Mouse (Mus musculus): ENCODE results near the gene Nomo1.

The Nomo1 gene

DNA sequence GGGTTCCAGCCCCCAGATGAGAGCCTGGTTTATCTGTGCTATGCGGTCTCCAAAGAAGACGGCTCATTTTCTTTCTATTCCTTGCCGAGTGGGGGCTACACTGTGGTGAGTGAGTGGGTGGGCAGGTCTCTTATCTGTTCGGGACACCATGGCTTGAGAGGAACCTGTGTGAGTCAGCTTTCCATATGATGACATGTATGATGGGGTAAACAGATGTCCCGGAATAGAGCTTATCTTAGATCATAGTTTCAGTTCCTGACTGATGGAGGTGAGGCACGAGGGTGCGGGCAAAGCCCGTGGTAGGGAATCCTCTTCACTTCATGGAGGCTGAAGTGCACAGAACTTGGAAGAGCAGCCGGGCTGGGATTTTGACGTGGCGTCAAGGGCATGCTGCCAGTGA is 12.4 kb downstream of the Nomo1 start:
- DNase-seq (ENCODE audit: low read depth, low spot score): no peak

DNA sequence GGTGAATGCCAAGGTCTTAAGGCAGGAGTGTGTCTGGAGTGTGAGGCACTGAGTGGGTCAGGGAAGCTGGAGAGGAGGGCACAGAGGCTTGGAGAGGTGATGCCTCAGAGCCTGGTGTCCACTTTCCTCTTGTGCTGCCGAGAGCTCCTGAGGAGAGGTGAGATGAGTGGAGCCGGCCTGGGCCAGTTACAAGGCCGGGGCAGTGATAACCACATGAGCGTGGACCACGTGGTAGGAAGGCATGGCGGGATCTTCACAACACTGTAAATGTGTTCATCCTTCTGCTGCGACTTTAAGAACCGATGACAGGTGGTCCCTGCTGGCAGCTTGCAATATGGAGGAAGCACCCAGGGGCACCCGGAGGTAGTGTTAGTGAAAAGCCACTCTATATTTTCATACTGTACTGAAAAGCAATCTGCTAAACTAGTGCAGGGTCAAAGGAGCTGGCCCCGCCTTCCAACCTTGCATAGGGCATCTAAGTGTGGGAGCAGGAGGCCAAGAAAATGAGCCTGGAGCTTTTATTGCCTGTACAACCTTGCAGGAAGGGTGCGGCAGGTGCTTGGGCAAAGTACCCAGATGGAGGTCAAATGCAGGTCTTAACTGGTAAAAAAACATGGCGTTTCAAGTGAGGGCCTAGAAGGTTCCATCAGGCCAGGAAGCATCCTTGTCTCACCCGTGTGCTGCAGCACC is 14.5 kb downstream of the Nomo1 start:
- DNase-seq (ENCODE audit: low read depth, low spot score): no peak

DNA sequence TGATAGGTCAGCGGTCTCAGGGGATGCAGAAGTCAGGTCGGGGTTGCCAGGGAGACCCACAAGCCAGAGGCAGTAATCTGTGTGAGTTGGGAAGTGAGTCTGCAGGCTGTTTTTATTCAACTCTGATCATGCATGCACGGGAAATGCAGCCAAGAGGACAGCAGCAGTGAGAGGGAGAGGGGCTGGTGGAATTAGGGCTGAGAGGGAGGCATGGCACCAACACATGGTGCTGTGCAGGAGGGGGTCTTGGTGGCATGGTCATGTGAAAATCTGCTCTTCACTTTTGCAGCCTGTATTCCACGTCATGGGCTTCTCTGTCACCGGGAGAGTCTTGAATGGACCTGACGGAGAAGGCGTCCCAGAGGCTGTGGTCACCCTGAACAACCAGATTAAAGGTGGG is 16.5 kb downstream of the Nomo1 start:
- DNase-seq (ENCODE audit: low read depth, low spot score): no peak

DNA sequence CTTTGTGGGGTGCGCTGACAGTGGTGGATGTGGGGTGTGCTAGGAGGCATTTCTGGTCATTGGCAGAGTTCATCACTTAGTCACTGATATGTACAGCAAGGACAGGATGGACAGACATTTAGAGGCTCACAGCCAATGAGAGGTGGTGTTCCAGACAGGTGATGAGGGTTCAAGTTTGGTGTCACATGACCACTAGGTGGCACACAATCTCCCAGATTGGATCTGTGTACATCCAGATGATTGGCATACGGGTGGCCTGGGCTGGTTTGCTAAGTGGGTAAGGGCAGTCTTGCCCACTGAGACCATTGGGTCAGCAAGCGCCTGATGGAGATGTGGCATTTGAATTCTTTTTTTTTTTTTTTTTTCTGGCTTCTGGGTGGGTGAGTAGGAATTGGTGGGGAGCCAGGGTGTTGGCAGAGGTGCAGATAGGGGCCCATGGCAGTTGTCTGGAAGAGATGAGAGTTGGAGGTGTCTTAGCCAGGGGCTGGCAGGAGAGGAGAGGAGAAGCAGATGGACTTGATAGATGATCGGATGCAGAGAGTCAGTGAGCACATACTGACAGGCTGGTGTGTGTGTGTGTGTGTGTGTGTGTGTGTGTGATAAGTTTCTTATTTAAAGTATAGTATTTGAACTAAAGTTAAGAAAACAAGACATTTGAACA is 18.8 kb downstream of the Nomo1 start:
- no peak for DNase-seq (ENCODE audit: low read depth, low spot score)

DNA sequence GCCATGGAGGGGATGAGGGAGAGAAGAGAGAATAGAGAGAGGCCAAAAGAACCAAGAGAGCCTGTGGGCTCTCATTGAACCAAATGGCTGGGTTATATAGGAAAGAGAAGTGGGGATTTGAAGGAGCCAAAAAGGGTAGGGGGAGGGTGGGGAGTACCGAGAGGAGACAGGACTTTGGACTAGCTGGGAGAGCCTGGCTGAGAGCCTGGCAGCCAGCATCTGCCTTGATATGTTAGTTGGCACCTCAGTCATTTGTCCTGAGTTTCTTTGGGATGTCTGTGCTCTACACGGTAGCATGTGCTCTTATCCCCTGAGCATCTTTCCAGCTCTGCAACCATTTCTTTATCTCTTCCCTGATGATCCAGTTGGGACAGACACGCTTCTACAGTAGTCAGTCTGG is 20.1 kb downstream of the Nomo1 start:
- DNase-seq (ENCODE audit: low read depth, low spot score): no peak

DNA sequence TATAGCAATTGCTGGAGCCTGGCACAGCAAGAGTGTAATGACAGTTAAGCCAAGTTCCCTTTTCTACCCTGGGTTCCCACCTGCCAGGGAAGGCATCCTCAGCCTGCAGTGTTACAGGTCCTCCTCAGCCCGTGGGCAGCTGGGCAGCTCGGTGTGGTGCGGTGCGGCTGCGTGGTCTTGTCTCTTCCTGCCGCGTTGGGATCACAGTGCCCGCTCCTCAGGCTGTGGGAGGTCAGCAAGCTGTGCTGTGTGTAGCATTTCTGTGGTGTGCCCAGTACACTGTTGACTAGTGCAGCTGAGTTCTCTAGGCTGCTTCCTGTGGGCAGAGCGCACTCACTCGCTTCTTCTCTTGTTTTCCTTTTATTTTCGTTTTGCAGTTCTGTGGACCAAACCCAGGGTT is 25.4 kb downstream of the Nomo1 start:
- DNase-seq (ENCODE audit: low read depth, low spot score): no peak

DNA sequence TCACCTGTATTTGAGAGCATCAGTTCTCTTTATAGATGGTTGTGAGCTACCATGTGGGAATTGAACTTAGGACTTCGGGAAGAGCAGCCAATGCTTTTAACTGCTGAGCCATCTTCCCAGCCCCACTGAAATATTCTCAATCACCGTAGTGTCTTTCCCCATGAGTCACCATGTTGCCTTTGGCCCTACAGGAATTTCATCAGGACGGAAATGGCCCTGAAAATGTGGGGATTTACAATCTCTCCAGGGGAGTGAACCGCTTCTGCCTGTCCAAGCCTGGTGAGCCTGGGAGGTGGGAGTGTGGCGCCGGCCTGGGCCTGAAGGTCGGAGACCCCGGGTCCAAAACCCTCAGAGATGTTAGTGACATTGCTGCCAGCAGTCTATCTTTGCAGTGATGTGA is 27.2 kb downstream of the Nomo1 start:
- no peak for DNase-seq (ENCODE audit: low read depth, low spot score)

DNA sequence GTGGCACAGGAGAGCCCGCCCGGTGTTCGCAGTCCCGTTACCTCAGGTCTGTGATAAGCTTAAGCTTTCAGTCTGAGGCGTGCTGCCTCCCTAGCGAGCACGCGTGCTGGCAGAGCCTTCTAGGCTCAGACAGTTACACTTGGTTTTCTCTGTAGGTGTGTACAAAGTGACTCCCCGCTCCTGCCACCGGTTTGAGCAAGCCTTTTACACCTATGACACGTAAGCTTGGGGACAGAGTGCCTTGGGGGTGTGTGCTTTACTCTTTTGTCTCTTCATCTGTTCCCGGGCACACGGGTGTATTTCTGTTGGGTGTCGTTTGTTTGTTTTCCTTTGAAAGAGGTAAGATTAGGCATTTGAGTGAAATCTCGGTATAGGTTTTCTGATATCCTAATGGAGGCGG is 28.1 kb downstream of the Nomo1 start:
- no peak for DNase-seq (ENCODE audit: low read depth, low spot score)

DNA sequence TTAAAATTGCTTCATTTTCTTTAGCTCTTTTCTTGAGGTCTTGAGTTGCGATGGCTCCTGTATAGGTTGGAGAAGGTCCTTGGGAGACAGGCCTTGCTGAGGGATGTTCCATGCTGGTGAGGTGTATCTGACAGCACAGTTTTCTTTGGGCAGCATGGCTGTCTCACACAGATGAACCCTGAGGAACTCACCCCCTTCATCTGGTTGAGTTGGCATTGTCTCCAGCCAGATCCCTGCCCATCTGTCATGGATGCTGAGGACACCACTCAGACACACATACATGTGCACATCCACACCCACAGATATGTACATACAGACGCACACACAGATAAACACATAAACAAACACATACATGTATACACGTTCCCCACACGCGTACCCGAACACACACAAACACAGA is 29.8 kb downstream of the Nomo1 start:
- no peak for DNase-seq (ENCODE audit: low read depth, low spot score)

DNA sequence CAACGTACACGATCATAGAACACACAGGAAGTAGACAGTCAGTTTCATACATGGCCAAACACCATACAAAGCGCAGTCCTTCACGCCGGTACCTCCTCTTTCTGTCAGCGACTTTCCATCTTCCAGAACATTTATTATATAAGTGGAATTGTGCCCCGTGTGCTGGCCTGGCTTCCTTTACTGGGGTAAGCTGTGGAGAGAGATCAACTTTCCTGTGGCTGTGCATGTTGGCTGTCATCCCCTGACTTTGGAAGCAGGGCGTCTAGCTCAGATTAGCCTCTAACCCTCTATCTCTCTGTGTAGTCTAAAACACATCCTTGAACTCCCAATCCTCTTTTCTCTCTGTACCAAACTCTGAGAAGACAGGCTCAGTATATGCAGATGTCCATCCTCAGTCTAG is 35.3 kb downstream of the Nomo1 start:
- DNase-seq (ENCODE audit: low read depth, low spot score): no peak

DNA sequence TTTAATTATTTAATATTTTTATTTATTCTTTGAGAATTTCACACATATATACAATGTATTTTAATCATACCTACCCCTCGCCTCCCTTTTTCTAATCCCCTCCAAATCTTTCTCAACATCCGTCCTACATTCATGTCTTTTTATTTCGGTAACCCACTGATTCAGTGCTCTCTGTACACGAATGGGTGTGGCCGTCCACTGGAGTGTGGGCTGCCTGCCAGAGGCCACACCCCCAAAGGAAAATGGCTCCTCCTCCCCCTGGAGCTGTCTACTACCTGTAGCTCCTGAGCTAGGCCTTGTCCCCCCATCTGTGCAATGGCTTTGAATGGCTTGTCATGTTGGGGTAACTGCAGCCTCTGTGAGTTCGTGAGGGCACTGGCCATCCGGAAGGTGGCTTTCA is 43.3 kb downstream of the Nomo1 start:
- DNase-seq (ENCODE audit: low read depth, low spot score): no peak

DNA sequence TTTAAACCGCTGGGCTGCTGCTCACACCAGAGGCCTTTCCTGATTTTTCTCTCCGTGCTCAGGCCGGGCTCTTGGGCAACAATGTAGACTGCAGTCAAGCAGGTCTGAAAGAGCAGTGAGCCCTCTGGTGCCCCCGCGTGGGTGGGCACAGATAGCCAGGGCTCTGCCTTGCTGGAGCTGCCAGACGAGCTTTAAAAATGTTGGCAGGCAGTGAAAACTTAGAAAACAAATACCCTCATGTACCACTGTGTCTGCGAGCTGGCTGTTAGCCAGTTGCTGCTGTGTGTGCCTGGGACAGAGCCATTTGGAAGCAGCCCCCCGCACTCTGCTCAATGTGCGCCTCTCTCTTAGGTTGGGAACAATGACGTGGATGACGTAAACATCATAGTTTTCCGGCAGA is 44.2 kb downstream of the Nomo1 start:
- DNase-seq (ENCODE audit: low read depth, low spot score): no peak

DNA sequence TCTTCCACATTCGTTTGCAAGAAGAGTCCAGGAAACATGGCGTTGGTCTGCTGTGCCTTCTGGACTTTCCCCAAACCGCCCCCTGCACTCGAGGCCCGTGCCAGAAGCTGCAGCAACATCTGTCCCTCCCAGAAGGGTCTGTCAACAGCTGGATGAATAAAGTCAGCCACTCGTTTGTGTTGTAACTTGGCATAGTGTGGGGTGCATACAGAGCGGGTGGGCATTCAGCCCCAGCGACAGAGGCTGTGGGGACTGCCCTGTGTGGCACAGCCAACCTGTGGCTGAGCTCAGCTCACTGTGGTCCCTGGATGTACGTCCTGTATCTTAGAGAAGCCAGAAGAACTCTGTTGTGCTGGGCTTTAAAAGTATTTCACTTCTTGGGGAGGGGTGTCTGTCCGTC is 50.5 kb downstream of the Nomo1 start:
- DNase-seq (ENCODE audit: low read depth, low spot score): no peak

DNA sequence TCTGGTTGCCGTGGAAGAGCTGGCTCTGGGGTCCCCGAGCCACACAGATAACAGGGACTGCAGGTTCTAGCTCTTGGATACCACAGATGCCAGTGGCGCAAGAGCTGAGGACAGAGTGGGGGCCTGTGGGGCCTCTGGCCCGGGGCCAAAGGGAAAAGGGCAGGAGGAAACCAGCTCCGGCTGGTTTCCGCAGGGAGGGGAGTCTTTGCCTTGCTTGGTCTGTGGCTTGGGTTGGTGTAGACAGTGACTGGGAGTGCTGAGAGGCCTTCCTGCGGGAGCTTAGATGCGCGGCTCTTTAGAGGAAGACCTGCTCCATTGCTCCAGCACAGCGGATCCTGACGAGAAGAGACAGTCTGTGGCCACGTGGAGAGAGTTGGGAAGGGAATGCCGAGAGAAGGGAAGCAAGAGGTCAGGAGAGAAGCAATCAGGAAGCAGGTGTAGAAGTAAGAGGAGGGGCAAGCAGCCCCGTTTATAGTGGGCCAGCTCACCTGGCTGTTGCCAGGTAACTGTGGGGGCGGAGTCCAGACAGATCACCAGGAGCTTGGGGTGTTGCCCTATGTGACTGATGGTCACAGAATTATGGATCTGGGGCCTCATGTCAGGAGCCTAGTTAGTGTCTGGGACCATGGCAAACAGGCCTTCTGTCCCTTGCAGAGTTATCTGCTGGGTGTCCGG is 51.5 kb downstream of the Nomo1 start:
- DNase-seq (ENCODE audit: low read depth, low spot score): peak; percentile 23

DNA sequence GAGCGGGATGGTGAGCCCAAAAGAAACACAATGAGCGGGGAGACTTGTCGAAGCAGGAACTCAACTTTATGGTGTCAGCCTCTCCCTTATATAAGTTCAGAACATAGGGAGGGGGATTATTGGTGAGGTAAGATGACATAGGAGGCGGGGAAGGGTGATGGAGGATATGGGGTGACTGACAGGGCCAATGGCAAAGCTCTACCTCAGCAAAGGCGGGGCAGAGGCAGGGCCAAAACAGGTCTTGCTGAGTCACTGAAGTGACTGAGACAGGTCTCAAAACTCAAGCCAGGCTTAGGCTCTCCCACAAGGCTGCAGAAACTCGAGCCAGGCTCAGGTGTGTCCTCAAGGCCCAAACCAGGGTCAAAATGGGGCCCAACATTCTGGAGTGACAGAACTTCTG is 52.9 kb downstream of the Nomo1 start:
- no peak for DNase-seq (ENCODE audit: low read depth, low spot score)

DNA sequence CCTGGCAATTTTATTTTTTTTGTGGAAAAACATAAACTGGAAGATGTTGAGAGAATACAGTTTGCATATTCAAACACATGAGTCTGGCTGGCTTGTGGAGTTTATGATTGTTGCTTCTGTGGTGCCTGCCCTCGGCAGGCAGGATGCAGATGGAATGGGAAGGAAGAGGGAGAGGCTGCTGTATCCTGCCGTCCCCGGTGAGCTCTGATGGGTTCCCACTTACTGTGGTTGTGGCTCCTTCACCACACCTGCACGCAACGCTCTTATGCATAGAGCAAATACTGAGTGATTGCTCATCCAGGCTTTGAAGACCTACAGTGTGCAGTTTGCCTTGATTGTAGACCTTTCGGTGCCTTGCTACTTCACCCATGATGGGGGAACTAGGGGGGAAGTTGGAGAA is 54.7 kb downstream of the Nomo1 start:
- no peak for DNase-seq (ENCODE audit: low read depth, low spot score)

DNA sequence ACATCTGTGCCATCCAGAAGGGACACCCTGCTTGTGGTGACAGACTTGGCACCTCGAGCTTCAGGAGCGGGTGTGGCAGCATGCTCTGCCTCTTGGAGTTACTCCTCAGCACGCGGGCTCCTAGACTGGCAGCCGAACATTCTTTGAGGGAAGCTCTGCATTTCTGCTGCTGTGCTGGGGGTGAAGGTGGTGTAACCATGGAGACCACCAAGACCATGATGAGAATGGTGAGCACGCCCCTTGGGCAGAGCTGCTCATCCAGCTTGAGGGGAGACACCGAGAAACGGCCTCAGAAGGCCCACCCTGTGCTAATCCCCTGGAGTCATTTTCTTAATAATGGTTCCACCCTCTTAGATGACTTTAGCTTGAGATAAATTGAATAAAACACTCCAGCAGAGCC is 59.3 kb downstream of the Nomo1 start:
- DNase-seq (ENCODE audit: low read depth, low spot score): no peak

DNA sequence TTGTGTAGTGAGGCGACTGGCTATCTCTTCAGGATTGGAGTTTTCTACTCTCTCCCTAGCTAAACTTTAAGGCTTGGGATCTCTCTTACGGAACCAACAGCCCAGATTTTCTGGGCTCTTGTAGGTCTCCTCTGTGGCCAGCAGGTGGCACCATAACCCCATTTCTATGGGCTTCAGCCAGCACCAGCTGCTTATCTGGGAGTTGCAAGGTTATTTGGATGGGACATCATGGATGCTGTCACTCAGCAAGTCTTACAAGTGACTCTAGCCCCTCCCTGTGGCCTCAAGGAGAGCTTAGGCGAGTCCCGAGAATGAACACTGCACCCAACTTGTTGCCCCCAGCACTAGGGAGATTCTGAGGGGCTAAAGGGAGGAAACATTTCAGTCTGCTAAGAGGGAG is 62.6 kb downstream of the Nomo1 start:
- peak; percentile 81 for DNase-seq (ENCODE audit: low read depth, low spot score)

DNA sequence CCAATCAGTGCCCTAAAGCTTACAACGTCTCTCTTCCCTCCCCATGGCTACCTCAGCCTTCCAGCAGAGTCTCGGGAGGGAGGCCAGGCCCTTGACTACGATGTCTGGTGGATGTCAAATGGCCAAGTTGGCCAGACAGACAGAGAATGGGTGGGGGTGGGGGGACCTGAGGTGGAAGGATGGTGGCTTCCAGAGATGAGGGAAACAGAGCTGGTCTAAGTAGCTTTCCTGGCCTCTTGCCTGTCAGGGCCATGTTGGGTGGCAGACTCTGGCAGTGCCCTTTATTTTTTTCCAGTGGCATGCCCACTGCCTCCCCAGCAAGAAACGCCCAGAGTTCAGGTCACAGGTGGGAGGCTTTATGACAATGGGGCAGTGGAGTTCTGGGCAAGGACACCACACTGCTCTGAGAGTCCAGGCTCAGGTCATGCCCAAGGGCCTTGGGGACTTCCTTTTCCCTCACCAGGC is 63.9 kb downstream of the Nomo1 start:
- DNase-seq (ENCODE audit: low read depth, low spot score): no peak

DNA sequence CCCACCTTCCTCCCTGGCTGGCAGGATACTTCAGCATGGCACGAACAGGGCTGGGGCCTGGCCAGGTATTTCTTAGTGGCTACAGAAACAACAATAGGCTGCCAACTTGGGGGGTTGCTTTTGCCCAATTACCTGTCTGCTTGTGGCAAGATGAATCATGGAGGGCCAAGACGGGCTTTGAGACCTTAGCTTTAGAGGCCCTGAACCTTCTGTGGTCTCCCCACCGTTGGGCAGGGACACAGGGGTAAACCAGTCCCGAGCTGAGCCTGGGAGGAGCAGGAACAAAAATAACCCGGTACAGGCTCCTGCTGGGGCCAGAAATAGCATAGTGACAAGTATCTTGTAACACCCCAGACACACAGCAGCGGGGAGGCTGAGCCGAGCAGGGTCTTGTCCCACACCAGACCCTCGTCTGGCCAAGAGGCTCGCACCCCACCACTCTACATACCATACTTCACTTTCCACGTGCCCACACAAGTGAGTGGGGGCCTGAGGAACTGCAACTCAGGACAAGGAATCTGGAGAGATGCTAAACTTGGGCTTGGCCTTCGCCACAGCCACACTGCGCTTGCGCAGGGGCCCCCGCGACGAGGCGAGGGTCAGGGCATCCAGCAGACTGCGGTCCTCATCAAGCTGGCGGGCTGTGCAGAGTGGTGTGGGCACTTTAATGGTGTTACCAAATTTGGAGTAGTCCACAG is 64.9 kb downstream of the Nomo1 start:
- DNase-seq (ENCODE audit: low read depth, low spot score): no peak

DNA sequence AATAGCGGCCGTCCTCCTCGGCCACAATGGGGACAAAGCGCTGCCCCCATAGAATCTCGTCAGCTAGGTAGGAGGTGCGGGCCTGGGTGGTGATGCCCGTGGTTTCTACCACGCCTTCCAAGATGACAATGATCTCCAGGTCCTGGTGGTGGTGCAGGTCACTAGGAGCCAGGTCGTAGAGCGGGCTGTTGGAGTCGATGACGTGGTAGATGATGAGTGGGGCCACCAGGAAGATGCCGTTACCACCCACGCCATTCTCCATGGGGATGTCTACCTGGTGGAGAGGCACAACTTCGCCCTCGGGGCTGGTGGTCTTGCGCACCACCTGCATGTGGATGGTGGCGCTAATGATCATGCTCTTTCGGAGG is 65.4 kb downstream of the Nomo1 start:
- peak; percentile 23 for DNase-seq (ENCODE audit: low read depth, low spot score)

DNA sequence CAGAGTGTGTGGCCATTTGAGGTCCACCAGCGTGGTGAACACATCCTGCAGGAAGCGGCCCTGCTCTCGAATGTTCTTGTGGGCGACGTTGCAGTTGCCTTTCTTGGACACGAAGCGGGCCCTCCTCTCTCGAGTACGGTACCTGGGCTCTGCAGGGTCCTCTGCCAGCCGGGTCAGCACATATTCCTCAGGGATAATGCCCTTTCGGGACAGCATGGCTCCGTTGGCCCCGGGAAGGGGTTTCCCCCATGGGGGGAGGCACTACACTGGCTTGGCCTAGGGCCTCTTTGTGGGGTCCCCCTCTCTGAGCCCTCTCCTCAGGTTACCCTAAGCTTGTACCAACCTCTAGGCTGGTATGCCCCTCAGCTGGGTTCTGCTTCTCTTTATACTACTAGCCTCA is 66.2 kb downstream of the Nomo1 start:
- DNase-seq (ENCODE audit: low read depth, low spot score): no peak

DNA sequence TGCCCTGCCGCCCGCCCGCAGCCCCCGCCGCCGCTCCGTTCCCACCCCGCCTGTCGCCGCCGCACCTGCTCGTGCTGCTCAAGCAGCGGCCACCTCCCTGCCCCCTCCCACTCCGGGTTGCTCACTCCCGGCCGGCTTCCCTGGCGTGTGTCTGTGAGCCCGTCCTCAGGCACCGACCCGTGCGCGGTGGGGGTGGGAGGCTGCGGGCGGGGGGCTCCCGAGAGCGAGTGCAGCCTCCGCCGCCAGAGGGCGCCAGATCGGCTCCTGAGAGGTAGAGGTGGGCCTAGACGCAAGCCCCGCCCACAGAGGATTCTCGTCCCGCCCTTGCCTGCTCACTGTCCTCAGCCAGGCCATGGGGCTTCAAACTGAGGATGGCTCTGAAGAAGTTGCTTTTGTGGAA is 67.1 kb downstream of the Nomo1 start, which contains the start of gene Kcnj11:
TSS of gene Kcnj11 (minus strand) at position 202 of the 400 bp plus-strand sequence.
- peak; percentile 86 for DNase-seq (ENCODE audit: low read depth, low spot score)
